Mouse (Mus musculus): ENCODE measurements around the gene Rph3al. TPM values are rescaled to one million over a fixed set of nuclear protein-coding genes. Genes with fewer than 3 reads are reported as not detected.

The Rph3al gene
- polyA plus RNA-seq (2014; fragmentation: Nextera tagmentation; extraction: Ambion mirVana) = 1.3 and 2.1 TPM in 2 replicates

DNA sequence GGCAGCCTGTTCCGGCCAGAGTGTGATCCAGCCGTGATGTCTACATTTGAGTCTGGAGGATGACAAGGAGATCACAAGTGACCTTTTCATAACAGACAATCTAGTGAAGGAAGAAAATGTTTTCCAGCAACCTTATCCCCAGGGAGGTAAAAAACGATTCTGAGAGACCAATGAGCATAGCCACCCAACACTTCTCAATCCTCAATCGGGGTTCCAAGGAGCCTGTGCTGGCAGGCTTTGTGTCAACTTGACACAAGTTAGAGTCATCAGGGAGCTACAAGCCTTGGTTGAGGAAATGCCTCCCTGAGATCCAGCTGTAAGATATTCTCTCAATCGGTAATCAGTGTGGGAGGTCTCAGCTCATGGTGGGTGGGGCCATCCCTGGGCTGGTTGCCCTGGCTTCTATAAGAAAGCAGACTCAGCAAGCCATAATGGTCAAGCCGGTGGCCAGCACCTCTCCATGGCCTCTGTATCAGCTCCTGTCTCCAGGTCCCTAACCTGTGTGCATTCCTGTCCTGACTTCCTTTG, at the start of gene Rph3al:
Rph3al (minus strand) TSS at position 51 of the 528 bp plus-strand sequence.
- H3K9me3 ChIP-seq (ENCODE audit: control insufficient read depth, low read length) = no peaks in the 10 kb centered on the region
- no peaks in the 10 kb centered on the region for H3K27me3 ChIP-seq (ENCODE audit: control insufficient read depth, insufficient read depth, low read length)
- ATAC-seq (ENCODE audit: low read depth) = no peak
- H3K36me3 ChIP-seq (ENCODE audit: control insufficient read depth, insufficient read depth, low read length) = no peaks in the 10 kb centered on the region
- H3K4me1 ChIP-seq (ENCODE audit: control insufficient read depth, insufficient read depth, low read length) = peaks cover 3% of the 10 kb centered on the region; the same call in 1 of the 2 replicates
- H3K4me3 ChIP-seq (ENCODE audit: low read depth, low read length) = no peak within 1 kb of the TSS
- H3K27ac ChIP-seq (ENCODE audit: low read depth, low read length) = peak within 1 kb of the TSS; percentile 8; the same call in 1 of the 2 replicates
- no peak within 1 kb of the TSS for H3K9ac ChIP-seq (replicated peaks; ENCODE audit: low read depth, low read length)
- 66% methylated on average over 6 of the region's 6 CpGs for WGBS
- H3K4me2 ChIP-seq (ENCODE audit: low read depth, low read length) = no peak within 1 kb of the TSS

DNA sequence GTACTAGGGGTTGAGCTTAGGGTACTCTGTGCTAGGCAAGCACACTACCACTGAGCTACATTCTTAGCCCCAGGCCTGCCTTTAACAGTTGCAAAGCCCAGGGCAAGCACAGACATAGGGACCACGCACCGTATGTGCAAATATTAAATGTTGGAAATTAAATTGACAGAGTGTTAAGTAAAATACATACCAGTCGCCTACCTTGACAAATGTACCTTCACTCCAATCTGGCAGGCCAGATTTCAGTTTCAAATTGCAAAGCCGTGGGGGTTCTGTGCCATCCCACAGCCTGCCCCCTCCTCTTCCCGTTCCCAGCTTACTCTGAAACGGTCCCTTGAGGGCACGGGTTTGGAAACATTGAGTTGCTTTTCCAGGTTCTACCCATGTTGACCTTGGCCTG, 47.7 kb upstream of the Rph3al start:
- no peak overlapping the region for H3K4me2 ChIP-seq (ENCODE audit: low read depth, low read length)
- H3K36me3 ChIP-seq (ENCODE audit: control insufficient read depth, insufficient read depth, low read length) = no peaks in the 10 kb centered on the region
- WGBS = 75% methylated on average over 7 of the region's 7 CpGs
- no peaks in the 10 kb centered on the region for H3K27me3 ChIP-seq (ENCODE audit: control insufficient read depth, insufficient read depth, low read length)
- no peak for ATAC-seq (ENCODE audit: low read depth)
- no peaks in the 10 kb centered on the region for H3K9me3 ChIP-seq (ENCODE audit: control insufficient read depth, low read length)
- H3K4me1 ChIP-seq (ENCODE audit: control insufficient read depth, insufficient read depth, low read length) = no peaks in the 10 kb centered on the region
- H3K27ac ChIP-seq (ENCODE audit: low read depth, low read length) = no peak overlapping the region
- no peak overlapping the region for H3K4me3 ChIP-seq (ENCODE audit: low read depth, low read length)
- H3K9ac ChIP-seq (replicated peaks; ENCODE audit: low read depth, low read length) = no peak overlapping the region

DNA sequence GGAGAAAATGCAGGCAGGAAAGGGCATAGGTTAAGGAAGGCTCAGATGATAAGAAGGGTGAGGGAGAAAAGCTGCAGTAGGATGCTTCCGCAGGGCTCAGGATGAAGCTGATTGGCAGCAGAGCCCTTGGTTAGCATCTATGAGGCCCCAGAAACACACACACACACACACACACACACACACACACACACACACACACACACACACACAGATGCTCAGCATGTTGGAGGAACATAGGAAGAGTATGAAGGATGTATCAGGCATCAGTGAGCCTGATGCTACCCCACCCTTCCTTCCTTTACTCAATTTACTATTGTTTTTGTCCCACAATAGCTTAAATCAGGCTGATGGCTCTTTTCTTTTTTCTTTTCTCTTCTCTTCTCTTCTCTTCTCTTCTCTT, 46.4 kb upstream of the Rph3al start:
- Histone ChIP-seq H3K27ac (ENCODE audit: low read depth, low read length) (no peak overlapping the region), H3K36me3 (ENCODE audit: control insufficient read depth, insufficient read depth, low read length) (no peaks in the 10 kb centered on the region), H3K4me1 (ENCODE audit: control insufficient read depth, insufficient read depth, low read length) (no peaks in the 10 kb centered on the region), H3K9me3 (ENCODE audit: control insufficient read depth, low read length) (no peaks in the 10 kb centered on the region), H3K27me3 (ENCODE audit: control insufficient read depth, insufficient read depth, low read length) (no peaks in the 10 kb centered on the region), H3K9ac (replicated peaks; ENCODE audit: low read depth, low read length) (no peak overlapping the region), H3K4me3 (ENCODE audit: low read depth, low read length) (no peak overlapping the region), H3K4me2 (ENCODE audit: low read depth, low read length) (no peak overlapping the region)
- 65% methylated on average over 1 of the region's 1 CpGs for WGBS
- ATAC-seq (ENCODE audit: low read depth) = no peak

DNA sequence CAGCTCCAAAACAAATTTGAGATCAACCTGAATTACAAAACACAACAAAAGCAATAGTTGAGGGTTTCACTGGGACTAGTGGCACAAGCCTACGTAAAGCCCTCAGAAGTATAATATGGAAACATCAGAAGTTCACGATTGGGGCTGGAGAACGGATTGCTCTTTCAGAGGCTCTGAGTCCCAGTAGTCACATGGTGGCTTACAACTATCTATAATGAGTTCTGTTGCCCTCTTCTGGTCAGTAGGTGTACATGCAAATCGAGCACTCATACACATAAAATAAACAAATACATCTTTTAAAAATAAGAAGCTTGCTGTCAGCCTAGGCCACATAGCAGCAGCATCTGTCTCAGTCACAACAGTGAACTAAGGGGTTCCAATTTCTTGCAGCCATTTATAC, 45.0 kb upstream of the Rph3al start:
- Histone ChIP-seq H3K4me3 (ENCODE audit: low read depth, low read length) (no peak overlapping the region), H3K4me1 (ENCODE audit: control insufficient read depth, insufficient read depth, low read length) (no peaks in the 10 kb centered on the region), H3K27me3 (ENCODE audit: control insufficient read depth, insufficient read depth, low read length) (no peaks in the 10 kb centered on the region), H3K36me3 (ENCODE audit: control insufficient read depth, insufficient read depth, low read length) (no peaks in the 10 kb centered on the region), H3K9me3 (ENCODE audit: control insufficient read depth, low read length) (no peaks in the 10 kb centered on the region), H3K27ac (ENCODE audit: low read depth, low read length) (no peak overlapping the region), H3K9ac (replicated peaks; ENCODE audit: low read depth, low read length) (no peak overlapping the region), H3K4me2 (ENCODE audit: low read depth, low read length) (no peak overlapping the region)
- ATAC-seq (ENCODE audit: low read depth) = no peak
- WGBS = 73% methylated on average over 4 of the region's 4 CpGs

DNA sequence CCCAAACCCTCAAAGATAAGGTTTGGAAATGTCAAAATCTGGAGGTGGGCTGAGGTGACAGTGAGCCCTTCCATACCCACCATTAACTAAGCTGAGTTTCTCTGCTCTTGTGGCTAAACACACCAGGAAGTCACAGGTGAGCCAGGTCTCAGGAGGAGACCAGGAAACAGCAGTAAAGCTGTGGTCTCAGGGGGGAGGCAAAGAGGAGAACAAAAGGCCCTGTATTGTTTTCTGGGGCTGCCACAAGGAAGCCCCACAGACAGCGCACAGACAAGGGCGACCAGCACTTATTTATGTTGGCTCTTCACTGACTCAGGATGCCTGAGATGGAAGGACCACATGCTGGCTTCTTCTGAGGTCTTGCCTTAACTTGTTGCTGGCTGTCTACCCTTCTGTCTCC, 42.2 kb upstream of the Rph3al start:
- H3K36me3 ChIP-seq (ENCODE audit: control insufficient read depth, insufficient read depth, low read length) = no peaks in the 10 kb centered on the region

DNA sequence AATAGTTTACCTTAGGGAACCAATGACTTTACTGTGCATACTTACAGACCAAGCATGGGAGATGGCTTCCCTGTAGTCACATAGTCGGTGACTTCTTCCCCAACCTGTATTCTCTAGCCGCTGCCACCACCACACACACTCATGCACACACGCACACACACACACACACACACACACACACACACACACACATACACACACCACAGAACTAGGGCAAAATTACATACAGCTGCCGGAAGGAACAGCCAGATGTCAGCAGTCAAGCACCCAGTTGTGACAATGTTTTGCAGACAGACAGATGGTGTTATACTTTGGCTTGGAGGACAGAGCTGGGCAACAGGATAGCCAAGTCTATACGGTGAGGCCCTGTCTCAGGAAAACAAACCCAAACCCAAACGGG, 39.8 kb upstream of the Rph3al start:
- Histone ChIP-seq H3K36me3 (ENCODE audit: control insufficient read depth, insufficient read depth, low read length) (no peaks in the 10 kb centered on the region), H3K4me2 (ENCODE audit: low read depth, low read length) (no peak overlapping the region), H3K9ac (replicated peaks; ENCODE audit: low read depth, low read length) (no peak overlapping the region), H3K4me3 (ENCODE audit: low read depth, low read length) (no peak overlapping the region), H3K9me3 (ENCODE audit: control insufficient read depth, low read length) (no peaks in the 10 kb centered on the region), H3K4me1 (ENCODE audit: control insufficient read depth, insufficient read depth, low read length) (no peaks in the 10 kb centered on the region), H3K27ac (ENCODE audit: low read depth, low read length) (no peak overlapping the region), H3K27me3 (ENCODE audit: control insufficient read depth, insufficient read depth, low read length) (no peaks in the 10 kb centered on the region)
- no peak for ATAC-seq (ENCODE audit: low read depth)
- 82% methylated on average over 6 of the region's 6 CpGs for WGBS

More for the DNA sequence above, 42.2 kb upstream of the Rph3al start:
- no peak for ATAC-seq (ENCODE audit: low read depth)
- no peak overlapping the region for H3K9ac ChIP-seq (replicated peaks; ENCODE audit: low read depth, low read length)
- no peak overlapping the region for H3K4me2 ChIP-seq (ENCODE audit: low read depth, low read length)
- no peak overlapping the region for H3K27ac ChIP-seq (ENCODE audit: low read depth, low read length)
- H3K4me1 ChIP-seq (ENCODE audit: control insufficient read depth, insufficient read depth, low read length) = no peaks in the 10 kb centered on the region
- WGBS = 21% methylated on average over 2 of the region's 2 CpGs
- H3K9me3 ChIP-seq (ENCODE audit: control insufficient read depth, low read length) = no peaks in the 10 kb centered on the region
- H3K4me3 ChIP-seq (ENCODE audit: low read depth, low read length) = no peak overlapping the region
- H3K27me3 ChIP-seq (ENCODE audit: control insufficient read depth, insufficient read depth, low read length) = no peaks in the 10 kb centered on the region

DNA sequence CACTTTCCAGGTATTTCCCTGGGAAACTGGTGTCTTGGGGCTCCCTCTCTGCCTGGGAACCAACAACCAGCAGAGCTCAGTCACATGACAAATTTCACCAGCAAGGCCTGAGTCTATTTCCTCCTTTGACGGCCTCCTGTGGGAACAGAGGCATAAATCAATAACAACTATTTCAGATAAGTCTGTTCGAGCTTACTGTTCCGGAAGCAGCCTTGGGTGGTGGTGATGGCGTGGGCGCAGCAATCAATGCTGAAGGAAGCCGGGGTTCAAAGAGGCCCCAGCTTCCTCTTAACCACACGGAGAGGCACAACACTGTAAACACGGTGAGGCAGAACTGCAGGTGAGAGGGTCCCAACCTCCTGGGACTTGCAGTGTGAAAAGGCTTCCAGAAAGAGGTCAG, 38.5 kb upstream of the Rph3al start:
- no peak overlapping the region for H3K9ac ChIP-seq (replicated peaks; ENCODE audit: low read depth, low read length)
- no peaks in the 10 kb centered on the region for H3K36me3 ChIP-seq (ENCODE audit: control insufficient read depth, insufficient read depth, low read length)
- no peak overlapping the region for H3K4me3 ChIP-seq (ENCODE audit: low read depth, low read length)
- no peak overlapping the region for H3K27ac ChIP-seq (ENCODE audit: low read depth, low read length)
- no peaks in the 10 kb centered on the region for H3K4me1 ChIP-seq (ENCODE audit: control insufficient read depth, insufficient read depth, low read length)
- no peak overlapping the region for H3K4me2 ChIP-seq (ENCODE audit: low read depth, low read length)
- no peaks in the 10 kb centered on the region for H3K9me3 ChIP-seq (ENCODE audit: control insufficient read depth, low read length)
- no peak for ATAC-seq (ENCODE audit: low read depth)
- no peaks in the 10 kb centered on the region for H3K27me3 ChIP-seq (ENCODE audit: control insufficient read depth, insufficient read depth, low read length)
- 60% methylated on average over 8 of the region's 8 CpGs for WGBS

DNA sequence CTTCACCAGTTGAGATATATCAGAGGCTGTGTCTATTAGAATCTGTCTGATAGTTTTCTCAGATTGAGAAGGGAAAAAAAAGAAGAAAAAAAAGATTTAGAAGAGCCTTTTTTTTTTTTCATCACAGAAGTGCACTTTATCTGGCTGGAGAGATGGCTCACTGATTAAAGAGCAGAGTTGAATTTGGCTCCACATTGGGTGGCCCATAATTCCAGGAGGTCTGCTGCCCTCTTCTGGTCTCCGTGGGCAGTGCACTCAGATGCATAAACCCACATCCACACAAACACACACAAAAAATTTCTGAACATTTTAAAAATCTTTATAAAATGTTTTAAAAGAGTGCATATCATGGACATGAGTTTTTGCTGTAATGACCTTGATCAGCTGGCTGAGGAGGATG, 35.8 kb upstream of the Rph3al start:
- Histone ChIP-seq H3K9me3 (ENCODE audit: control insufficient read depth, low read length) (no peaks in the 10 kb centered on the region), H3K36me3 (ENCODE audit: control insufficient read depth, insufficient read depth, low read length) (no peaks in the 10 kb centered on the region), H3K4me2 (ENCODE audit: low read depth, low read length) (no peak overlapping the region), H3K4me1 (ENCODE audit: control insufficient read depth, insufficient read depth, low read length) (no peaks in the 10 kb centered on the region), H3K27me3 (ENCODE audit: control insufficient read depth, insufficient read depth, low read length) (no peaks in the 10 kb centered on the region), H3K27ac (ENCODE audit: low read depth, low read length) (no peak overlapping the region), H3K9ac (replicated peaks; ENCODE audit: low read depth, low read length) (no peak overlapping the region), H3K4me3 (ENCODE audit: low read depth, low read length) (no peak overlapping the region)
- no peak for ATAC-seq (ENCODE audit: low read depth)
- WGBS = 83% methylated on average over 1 of the region's 1 CpGs

DNA sequence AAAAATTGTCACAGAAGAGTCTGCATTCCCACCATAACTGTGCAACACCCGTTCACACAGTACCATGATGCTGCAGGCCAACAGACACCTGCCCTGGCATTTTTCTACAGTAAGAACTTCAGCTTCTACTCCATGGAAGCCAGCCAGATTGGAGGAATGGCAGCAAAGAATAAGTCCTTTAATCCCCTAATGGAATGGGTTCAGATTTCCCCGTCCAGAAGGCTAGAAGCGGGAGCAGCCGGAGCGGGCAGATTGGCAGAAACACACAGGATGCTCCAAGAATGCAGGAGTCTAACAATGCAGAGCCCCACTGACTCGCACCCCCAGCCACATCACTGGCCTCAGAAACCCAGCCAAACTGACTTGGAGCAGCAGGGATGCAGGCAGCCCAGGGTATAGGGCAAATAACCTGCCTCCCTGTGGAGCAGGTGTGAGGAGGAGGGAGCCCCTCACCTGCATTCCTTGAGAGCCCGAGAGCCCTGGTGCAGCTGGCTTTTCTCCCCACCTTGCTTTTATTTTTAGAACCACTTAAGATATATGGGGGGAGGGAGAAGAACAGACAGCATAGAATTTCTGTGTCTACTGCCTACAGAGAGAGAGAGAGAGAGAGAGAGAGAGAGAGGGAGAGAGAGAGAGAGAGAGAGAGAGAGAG, 34.8 kb upstream of the Rph3al start:
- no peak for ATAC-seq (ENCODE audit: low read depth)
- Histone ChIP-seq H3K36me3 (ENCODE audit: control insufficient read depth, insufficient read depth, low read length) (no peaks in the 10 kb centered on the region), H3K27ac (ENCODE audit: low read depth, low read length) (no peak overlapping the region), H3K9ac (replicated peaks; ENCODE audit: low read depth, low read length) (no peak overlapping the region), H3K27me3 (ENCODE audit: control insufficient read depth, insufficient read depth, low read length) (no peaks in the 10 kb centered on the region), H3K4me1 (ENCODE audit: control insufficient read depth, insufficient read depth, low read length) (no peaks in the 10 kb centered on the region), H3K9me3 (ENCODE audit: control insufficient read depth, low read length) (no peaks in the 10 kb centered on the region), H3K4me2 (ENCODE audit: low read depth, low read length) (no peak overlapping the region), H3K4me3 (ENCODE audit: low read depth, low read length) (no peak overlapping the region)
- 32% methylated on average over 7 of the region's 7 CpGs for WGBS
